Mouse (Mus musculus) heart, adult 2 months (tissue): ENCODE data around the gene Usp25. TPM values are rescaled to one million over a fixed set of nuclear protein-coding genes. Genes with fewer than 3 reads are reported as not detected.

ENCODE experiments used
- DNase-seq, 2 experiments: peaks; one replicate each; pipeline ENCODE4 v3.0.0; 2021
- H3K27ac ChIP-seq: fragments of 200-600 bp; 2 replicates; pipeline ENCODE4 v1.8.1; 2022
- H3K27me3 ChIP-seq: fragments of 200-500 bp; 2 replicates; pipeline ENCODE4 v1.6.1; 2012; ENCODE audit warnings: mild to moderate bottlenecking, low read length, inconsistent platforms, mixed read lengths; ENCODE audit not compliant: control insufficient read depth, insufficient read depth
- H3K36me3 ChIP-seq: fragments of 200-500 bp; 2 replicates; pipeline ENCODE4 v1.6.1; 2012; ENCODE audit warnings: low read length, inconsistent platforms; ENCODE audit not compliant: control insufficient read depth, insufficient read depth
- H3K4me1 ChIP-seq: fragments of 200-500 bp; 2 replicates; pipeline ENCODE4 v1.6.1; 2011; ENCODE audit warnings: low read length; ENCODE audit not compliant: control insufficient read depth, insufficient read depth
- H3K4me3 ChIP-seq: fragments of 200-600 bp; 2 replicates; pipeline ENCODE4 v1.8.1; 2022
- H3K79me2 ChIP-seq: fragments of 200-500 bp; replicated peaks from 2 replicates; pipeline ENCODE4 v1.6.1; 2012; ENCODE audit warnings: mild to moderate bottlenecking, inconsistent platforms, low read length, moderate library complexity, mixed read lengths; ENCODE audit not compliant: control insufficient read depth, insufficient read depth
- H3K9ac ChIP-seq: fragments of 200-500 bp; 2 replicates; pipeline ENCODE4 v1.6.1; 2012; ENCODE audit warnings: low read depth, mild to moderate bottlenecking, control low read depth, inconsistent platforms, low read length, mixed read lengths
- CTCF ChIP-seq: fragments of 200-600 bp; IDR thresholded peaks from 2 replicates; pipeline ENCODE4 v1.8.1; 2022; ENCODE audit warnings: antibody characterized with exemption, mild to moderate bottlenecking, moderate library complexity
- EP300 ChIP-seq: fragments of 200-500 bp; IDR thresholded peaks from 2 replicates; pipeline ENCODE4 v1.6.1; 2011; ENCODE audit warnings: low read depth, low read length, control low read depth; ENCODE audit not compliant: insufficient read depth
- POLR2A ChIP-seq: fragments of 200-500 bp; IDR thresholded peaks from 2 replicates; pipeline ENCODE4 v1.6.1; 2011; ENCODE audit warnings: mild to moderate bottlenecking, low read depth, low read length, control low read depth; ENCODE audit not compliant: insufficient read depth
- WGBS: fragments of 180-500 bp; shearing (Covaris S2); methylation state at CpG from one replicate; pipeline ENCODE4 v1.1.7; 2018; 5-methylcytosine and 5-hydroxymethylcytosine counted together
- intact Hi-C: fragments of 180-260 bp; cut with DNase I; formaldehyde crosslinking; loops from one replicate; pipeline ENCODE4 v1.15.1; 2025
- polyA plus RNA-seq: library from polyadenylated mRNA; depleted of rRNA; stranded (reverse); fragments of >200 nt; gene quantifications from 2 replicates; pipeline ENCODE4 v1.2.3, GENCODE M21; 2012
- total RNA-seq, 2 experiments: library from RNA; stranded (reverse); gene quantifications; 2 replicates each; pipeline ENCODE4 v1.2.3; 2021

Gene Usp25
- total and polyA plus RNA-seq, 3 experiments = 16.7 to 74.4 (median 71.4) TPM

GRCm38 (mm10) chr16:77017931-77018330 lies 4.4 kb downstream of the Usp25 start:
- peak in 1 of 2 experiments; percentile 38 for DNase-seq
- H3K4me1 ChIP-seq = peaks cover 23% of the 10 kb centered on the region
- no peaks in the 10 kb centered on the region for H3K27me3 ChIP-seq
- H3K27ac ChIP-seq = no peak overlapping the region
- intact Hi-C loops = no loop called here
- TF ChIP-seq POLR2A (no peak), EP300 (no peak), CTCF (no peak)
- H3K79me2 ChIP-seq = peaks cover 5% of the 10 kb centered on the region
- no peak overlapping the region for H3K9ac ChIP-seq
- H3K4me3 ChIP-seq = peak overlapping the region; percentile 9; the same call in 1 of the 2 replicates
- H3K36me3 ChIP-seq = peaks cover 29% of the 10 kb centered on the region
- WGBS = 50% methylated on average over 7 of the region's 7 CpGs

GRCm38 (mm10) chr16:77020190-77020589 lies 6.7 kb downstream of the Usp25 start:
- intact Hi-C loops = no loop called here
- Histone ChIP-seq H3K27me3 (no peaks in the 10 kb centered on the region), H3K36me3 (peaks cover 32% of the 10 kb centered on the region), H3K79me2 (peaks cover 9% of the 10 kb centered on the region), H3K27ac (no peak overlapping the region), H3K4me1 (peaks cover 23% of the 10 kb centered on the region), H3K4me3 (no peak overlapping the region), H3K9ac (no peak overlapping the region)
- TF ChIP-seq POLR2A (no peak), EP300 (no peak), CTCF (peak; percentile 12; the same call in 1 of the 2 replicates)
- no peak for DNase-seq
- 48% methylated on average over 3 of the region's 3 CpGs for WGBS

GRCm38 (mm10) chr16:77023627-77024379 lies 10.3 kb downstream of the Usp25 start:
- Histone ChIP-seq H3K79me2 (peaks cover 8% of the 10 kb centered on the region), H3K27me3 (no peaks in the 10 kb centered on the region), H3K9ac (no peak overlapping the region), H3K36me3 (peaks cover 22% of the 10 kb centered on the region), H3K4me1 (peaks cover 21% of the 10 kb centered on the region), H3K27ac (peak overlapping the region; percentile 29), H3K4me3 (no peak overlapping the region)
- intact Hi-C loops = no loop called here
- 47% methylated on average over 7 of the region's 7 CpGs for WGBS
- DNase-seq = no peak
- no peak for TF ChIP-seq POLR2A
- peak; percentile 48 for TF ChIP-seq CTCF
- TF ChIP-seq EP300 = no peak

- no peak for DNase-seq
- 73% methylated on average over 4 of the region's 4 CpGs for WGBS
- Histone ChIP-seq H3K4me3 (no peak overlapping the region), H3K9ac (no peak overlapping the region), H3K27ac (no peak overlapping the region), H3K79me2 (peaks cover 8% of the 10 kb centered on the region), H3K4me1 (peaks cover 17% of the 10 kb centered on the region), H3K27me3 (no peaks in the 10 kb centered on the region), H3K36me3 (peaks cover 26% of the 10 kb centered on the region)
- intact Hi-C loops = no loop called here
- TF ChIP-seq CTCF (no peak), POLR2A (no peak), EP300 (no peak)
These were observed 12.6 kb downstream of the Usp25 start for GRCm38 (mm10) chr16:77026099-77026498.

GRCm38 (mm10) chr16:77026933-77027332 lies 13.4 kb downstream of the Usp25 start:
- H3K79me2 ChIP-seq = peaks cover 8% of the 10 kb centered on the region
- WGBS = 56% methylated on average over 6 of the region's 6 CpGs
- intact Hi-C loops = no loop called here

More at GRCm38 (mm10) chr16:77026933-77027332, 13.4 kb downstream of the Usp25 start:
- H3K4me3 ChIP-seq = no peak overlapping the region
- H3K27me3 ChIP-seq = no peaks in the 10 kb centered on the region
- no peak for TF ChIP-seq POLR2A
- no peak for TF ChIP-seq EP300
- no peak for TF ChIP-seq CTCF
- H3K36me3 ChIP-seq = peaks cover 25% of the 10 kb centered on the region
- DNase-seq = no peak
- H3K9ac ChIP-seq = no peak overlapping the region
- H3K4me1 ChIP-seq = peaks cover 16% of the 10 kb centered on the region
- no peak overlapping the region for H3K27ac ChIP-seq
